19 mouse cellular contexts compared by ENCODE assay signal in the genomic region with DNA sequence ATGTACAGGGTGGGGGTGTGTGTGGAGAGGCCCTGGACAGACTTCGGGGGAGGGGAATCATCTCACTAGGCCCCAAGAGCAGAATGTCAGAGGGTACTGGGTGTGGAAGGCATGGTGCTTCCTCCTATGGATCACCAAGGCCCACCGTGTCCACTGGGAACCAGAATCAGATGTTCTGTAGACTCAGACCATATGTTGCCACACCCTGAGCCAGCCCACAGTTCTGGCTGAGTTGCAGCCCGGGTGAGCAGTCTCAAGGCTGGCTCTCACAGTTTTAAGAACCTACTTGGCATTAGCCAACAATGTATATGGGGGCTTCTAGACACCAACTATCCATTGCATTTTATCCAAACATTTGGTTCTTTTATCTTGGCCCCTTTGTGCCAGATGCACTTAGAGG.
"Had no signal": no experiment of that assay in that cellular context is flagged by ENCODE, and none has a peak within 500 bp of the region (broad histone marks: within the 10 kb centered on the region; RNA-seq: fewer than 3 reads in every experiment).

No protein-coding gene starts in this region.

- H3K4me2 ChIP-seq: kidney, embryonic 15.5 days; lung, embryonic 15.5 days; midbrain, embryonic 13.5 days; neural tube, embryonic 13.5 days; stomach, embryonic 15.5 days had no signal

- H3K36me3 ChIP-seq: kidney, embryonic 15.5 days; lung, embryonic 15.5 days; midbrain, embryonic 10.5 days; midbrain, embryonic 13.5 days; neural tube, embryonic 13.5 days; stomach, embryonic 15.5 days had no signal

- H3K4me3 ChIP-seq: kidney, embryonic 15.5 days; lung, embryonic 15.5 days; megakaryocyte, embryonic 14.5 days; midbrain, embryonic 10.5 days; midbrain, embryonic 13.5 days; myocyte; neural tube, embryonic 13.5 days; stomach, embryonic 15.5 days had no signal

- H3K4me1 ChIP-seq: lung, embryonic 15.5 days; megakaryocyte, embryonic 14.5 days; stomach, embryonic 15.5 days had no signal

- H3K9ac ChIP-seq: kidney, embryonic 15.5 days; liver, embryonic 14.5 days; lung, embryonic 15.5 days; midbrain, embryonic 13.5 days; neural tube, embryonic 13.5 days; stomach, embryonic 15.5 days had no signal

- ATAC-seq: midbrain, embryonic 13.5 days; midbrain, embryonic 16.5 days had no signal

- H3K9me3 ChIP-seq: kidney, embryonic 15.5 days; lung, embryonic 15.5 days; midbrain, embryonic 10.5 days; midbrain, embryonic 13.5 days; neural tube, embryonic 13.5 days; stomach, embryonic 15.5 days had no signal

- H3K27me3 ChIP-seq: megakaryocyte, embryonic 14.5 days; midbrain, embryonic 13.5 days; stomach, embryonic 15.5 days had no signal

- H3K27ac ChIP-seq: kidney, embryonic 15.5 days; liver, embryonic 14.5 days; lung, embryonic 15.5 days; midbrain, embryonic 10.5 days; midbrain, embryonic 13.5 days; neural tube, embryonic 13.5 days; stomach, embryonic 15.5 days had no signal

- DNase-seq: kidney, postnatal 10 days; kidney, postnatal 36 days; lung, adult 18-20 months; lung, postnatal 10 days; lung, postnatal 36 days; retina, postnatal 1 day; right cerebral cortex, postnatal 14 days; right cerebral cortex, postnatal 4 days; thymus, postnatal 25 days had no signal
